Mouse (Mus musculus): Measurements from ENCODE around the gene Kcnk1.

- TF ChIP-seq CTCF (IDR thresholded peaks at IDR 0.05; ENCODE audit: control insufficient read depth, insufficient read depth, insufficient read length) (no peak), USF1 (IDR thresholded peaks at IDR 0.05; ENCODE audit: low read depth) (no peak), MYOG (IDR thresholded peaks at IDR 0.05; ENCODE audit: control insufficient read depth, extremely low read depth, insufficient read length) (no peak), CEBPB (IDR thresholded peaks at IDR 0.05; ENCODE audit: low read depth) (no peak), MAX (IDR thresholded peaks at IDR 0.05) (no peak), MYOD1 (IDR thresholded peaks at IDR 0.05; ENCODE audit: control insufficient read depth, insufficient read length, low read depth) (no peak)
Observed at GRCm38 (mm10) chr8:126013646-126014045, 18.7 kb downstream of the Kcnk1 start.

Data from C2C12 (cell line).